Mouse (Mus musculus) B cell, adult 2 months (primary cell): Measurements from ENCODE around the gene Gtpbp4.
"Not testable (repeated sequence)": the region's sequence is repeated elsewhere in the genome, so short reads cannot be mapped to it uniquely, and the experiment has no call there.

Experiments
- DNase-seq, 2 experiments: peaks; one replicate each; pipeline ENCODE4 v3.0.0; 2022

Gene Gtpbp4

DNA sequence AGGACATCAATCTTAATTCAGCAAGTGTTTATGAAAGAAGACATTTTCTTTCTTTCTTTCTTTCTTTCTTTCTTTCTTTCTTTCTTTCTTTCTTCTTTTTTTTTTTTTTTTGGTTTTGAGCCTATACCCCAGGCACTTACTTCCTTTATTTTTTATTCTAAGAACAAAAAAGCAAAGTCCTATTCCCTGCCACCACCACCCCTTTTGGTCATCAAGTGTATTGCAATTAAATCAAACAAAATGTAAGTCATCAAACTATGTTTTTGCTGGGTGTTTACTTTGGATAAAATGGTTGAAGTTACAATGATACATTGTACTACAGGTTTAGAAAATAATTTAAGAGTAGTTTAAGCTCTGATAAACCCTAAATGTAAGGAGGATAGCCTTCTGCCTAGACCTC is 23.5 kb downstream of the Gtpbp4 start:
- no peak for DNase-seq

- DNase-seq = no peak
Measured at GRCm38 (mm10) chr13:8967742-8968141, 28.1 kb downstream of the Gtpbp4 start.

DNA sequence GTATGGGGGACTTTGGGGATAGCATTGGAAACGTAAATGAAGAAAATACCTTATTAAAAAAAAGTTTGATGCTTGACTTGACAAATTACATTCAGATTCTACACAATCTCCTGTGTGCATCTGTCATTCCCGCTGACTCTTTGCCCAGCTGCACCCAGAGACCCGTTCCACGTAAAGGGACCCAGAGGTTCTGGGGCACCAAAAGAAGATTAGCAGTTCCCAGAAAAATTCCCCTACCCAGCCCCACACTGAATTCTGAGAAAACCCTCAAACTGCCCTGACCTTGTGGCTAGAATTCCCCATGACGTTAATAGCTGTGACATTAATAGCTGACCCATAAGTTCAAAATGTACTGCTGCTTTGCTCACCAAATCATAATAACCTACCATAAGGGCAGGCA is 30.7 kb downstream of the Gtpbp4 start:
- no peak for DNase-seq

GRCm38 (mm10) chr13:8962266-8962665 is 33.6 kb downstream of the Gtpbp4 start:
- not testable (repeated sequence) for DNase-seq

DNA sequence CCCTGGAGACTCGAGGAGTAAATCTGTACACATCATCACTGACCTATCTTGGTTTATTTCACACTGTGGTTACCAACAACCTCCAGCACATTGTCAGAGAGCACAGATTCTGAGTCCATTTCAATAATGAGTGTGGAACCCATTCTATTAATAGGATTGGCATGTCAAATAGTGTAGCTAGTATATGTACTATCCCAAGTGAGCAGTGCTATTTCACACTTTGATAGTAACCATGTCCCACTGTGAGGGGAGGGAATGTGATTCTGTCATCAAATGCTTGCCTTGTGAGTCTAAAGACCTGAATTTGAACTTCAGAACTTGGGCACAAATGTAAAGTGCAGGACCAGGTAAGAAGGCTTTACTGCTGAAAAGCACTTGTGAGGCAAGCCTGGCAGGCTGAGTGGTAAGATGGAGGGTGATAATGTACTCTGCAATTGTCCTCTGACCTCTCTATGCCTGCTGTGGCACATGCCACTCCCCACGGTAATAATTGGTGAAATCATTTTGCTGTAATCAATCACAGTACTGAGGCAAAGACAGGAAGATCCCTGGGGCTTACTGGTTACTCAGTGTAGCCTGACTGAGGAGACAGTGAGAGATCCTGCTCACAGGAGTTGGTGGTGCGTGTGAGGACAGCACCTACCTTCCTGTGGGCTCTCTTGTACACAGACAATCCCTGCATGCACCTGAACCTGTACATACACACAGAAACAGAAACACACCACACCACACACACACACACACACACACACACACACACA is 34.6 kb downstream of the Gtpbp4 start:
- not testable (repeated sequence) for DNase-seq

- not testable (repeated sequence) for DNase-seq
Measured at GRCm38 (mm10) chr13:8959554-8959953, 36.3 kb downstream of the Gtpbp4 start.

DNA sequence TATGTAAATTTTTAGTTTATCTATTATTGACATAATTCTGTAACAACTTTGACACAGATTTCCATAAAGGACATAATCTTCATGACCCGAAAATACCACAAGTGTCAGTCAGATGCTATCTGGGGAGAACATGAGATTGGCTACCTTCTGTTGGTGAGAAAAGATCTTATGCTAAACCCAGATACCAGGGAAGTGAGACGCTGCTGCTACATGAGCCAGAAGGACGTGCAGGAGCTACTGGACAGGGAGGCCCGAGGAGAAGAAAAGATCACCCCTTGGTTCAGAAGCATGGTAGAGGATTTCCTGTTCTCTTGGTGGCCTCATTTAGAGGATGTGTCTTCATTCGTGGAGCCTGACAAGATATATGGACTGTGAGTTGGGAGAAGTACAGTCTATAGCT is 36.8 kb downstream of the Gtpbp4 start:
- DNase-seq = not testable (repeated sequence)

DNA sequence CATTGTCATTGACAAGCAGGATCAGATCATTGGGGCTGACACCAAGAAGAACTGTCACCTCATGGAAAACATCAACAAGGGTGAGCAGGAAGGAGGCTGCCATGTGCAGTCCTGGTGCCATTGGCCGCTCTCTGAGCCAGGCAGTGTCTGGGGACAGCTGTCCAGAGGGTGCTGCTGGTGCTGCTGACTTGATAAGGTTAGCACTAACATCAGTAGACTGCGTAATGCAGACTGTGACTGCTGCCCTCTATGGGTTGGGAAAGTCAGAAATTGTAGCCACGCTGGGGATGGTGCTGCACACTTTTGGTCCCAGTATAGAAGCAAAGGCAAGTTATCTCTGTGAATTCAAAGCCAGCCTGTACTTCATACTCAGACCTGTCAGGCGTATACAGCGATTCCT is 39.0 kb downstream of the Gtpbp4 start:
- DNase-seq = not testable (repeated sequence)

DNA sequence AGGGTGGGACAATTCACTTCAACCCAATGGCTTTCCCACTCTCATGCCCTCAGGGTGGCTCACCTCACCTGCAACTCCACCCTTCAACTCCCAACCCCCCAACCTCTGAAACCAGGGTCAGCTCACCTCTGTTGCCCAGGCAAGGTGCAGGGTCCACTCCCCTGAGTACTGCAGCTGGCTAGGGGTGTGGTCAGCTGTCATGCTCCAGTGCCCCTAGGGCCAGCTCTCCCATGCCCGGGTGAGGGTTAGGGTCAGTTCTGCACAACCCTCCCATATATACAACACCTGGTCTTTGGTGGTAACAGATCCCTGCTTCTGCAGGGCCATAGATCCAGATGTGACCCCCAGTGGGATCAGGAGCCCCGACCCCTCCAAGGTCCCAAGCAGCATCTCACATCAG is 40.8 kb downstream of the Gtpbp4 start:
- not testable (repeated sequence) for DNase-seq

- DNase-seq = not testable (repeated sequence)
Measured at GRCm38 (mm10) chr13:8952563-8952962, 43.3 kb downstream of the Gtpbp4 start, which contains the start of gene Idi2. Gene Idi2 (plus strand): TSS chr13:8952863.

- not testable (repeated sequence) for DNase-seq
Measured at GRCm38 (mm10) chr13:8948131-8948530, 47.8 kb downstream of the Gtpbp4 start, which contains the start of gene Gm9745. Gene Gm9745 (minus strand): TSS chr13:8948231.

- not testable (repeated sequence) for DNase-seq
Measured at GRCm38 (mm10) chr13:8943828-8944227, 52.1 kb downstream of the Gtpbp4 start.

GRCm38 (mm10) chr13:8941701-8942100 is 54.2 kb downstream of the Gtpbp4 start:
- not testable (repeated sequence) for DNase-seq

DNA sequence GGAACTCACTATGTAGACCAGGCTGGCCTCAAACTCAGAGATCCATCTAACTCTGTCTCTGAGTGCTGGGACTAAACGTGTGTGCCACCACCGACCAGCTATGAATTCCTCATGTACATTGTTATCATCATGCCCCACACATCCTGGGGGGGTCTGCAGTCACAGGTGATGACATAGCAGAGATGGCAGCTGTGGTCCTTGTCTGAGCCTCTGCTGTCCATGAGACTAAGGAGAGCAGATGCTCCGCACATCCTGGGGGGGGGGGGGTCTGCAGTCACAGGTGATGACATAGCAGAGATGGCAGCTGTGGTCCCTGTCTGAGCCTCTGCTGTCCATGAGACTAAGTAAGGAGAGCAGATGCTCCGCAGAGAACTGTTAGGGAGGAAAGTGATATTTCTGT is 54.8 kb downstream of the Gtpbp4 start:
- DNase-seq = not testable (repeated sequence)

GRCm38 (mm10) chr13:8937611-8938140 is 58.2 kb downstream of the Gtpbp4 start:
- not testable (repeated sequence) for DNase-seq

GRCm38 (mm10) chr13:8933499-8933898 is 62.4 kb downstream of the Gtpbp4 start:
- DNase-seq = no peak
